Mouse (Mus musculus) layer of hippocampus, adult 18-20 months (tissue): ENCODE measurements around the gene Arhgef16. TPM values are rescaled to one million over a fixed set of nuclear protein-coding genes. Genes with fewer than 3 reads are reported as not detected.

Experiments used
- DNase-seq, 2 experiments: peaks; one replicate each; pipeline ENCODE4 v3.0.0; 2022; ENCODE audit warnings: low spot score in 2 of 2
- long read RNA-seq: library from polyadenylated mRNA; stranded (forward); transcript quantifications from one replicate; pipeline ENCODE4 v2.0.0, GENCODE M21; 2021
- total RNA-seq, 2 experiments: library from RNA; stranded (reverse); gene quantifications; 2 replicates each; pipeline ENCODE4 v1.2.3; 2021

The Arhgef16 gene
- total RNA-seq, result under 1 TPM; 0.57 to 0.71 TPM
- long read RNA-seq, partial matches to known transcripts, result 1 of 3 reads
- long read RNA-seq, other reads (novel, unspliced or antisense), result 2 of 3 reads

GRCm38 (mm10) chr4:154301466-154301881 lies at the start of gene Arhgef16:
Arhgef16 (minus strand) TSS chr4:154301676.
- DNase-seq, result peak; percentile 31 to 53

GRCm38 (mm10) chr4:154348197-154348786 lies 46.8 kb upstream of the Arhgef16 start:
- DNase-seq, result no peak

GRCm38 (mm10) chr4:154346731-154347522 lies 45.5 kb upstream of the Arhgef16 start:
- DNase-seq, result no peak

- no peak for DNase-seq
Measured at GRCm38 (mm10) chr4:154336650-154337049, 35.2 kb upstream of the Arhgef16 start.

- peak; percentile 26 to 59 for DNase-seq
Measured at GRCm38 (mm10) chr4:154335761-154336160, 34.3 kb upstream of the Arhgef16 start, which contains the start of gene B230104I21Rik. B230104I21Rik (plus strand) TSS chr4:154336127.

- no peak for DNase-seq
Measured at GRCm38 (mm10) chr4:154334699-154335402, 33.4 kb upstream of the Arhgef16 start.

GRCm38 (mm10) chr4:154333300-154333699 lies 31.8 kb upstream of the Arhgef16 start:
- DNase-seq, result no peak

GRCm38 (mm10) chr4:154331271-154331670 lies 29.8 kb upstream of the Arhgef16 start:
- no peak for DNase-seq

GRCm38 (mm10) chr4:154330001-154330400 lies 28.5 kb upstream of the Arhgef16 start:
- DNase-seq, result no peak

GRCm38 (mm10) chr4:154328836-154329235 lies 27.4 kb upstream of the Arhgef16 start:
- peak; percentile 61 to 90 for DNase-seq

GRCm38 (mm10) chr4:154328431-154328830 lies 27.0 kb upstream of the Arhgef16 start:
- DNase-seq, result no peak

- no peak for DNase-seq
Measured at GRCm38 (mm10) chr4:154325410-154325809, 23.9 kb upstream of the Arhgef16 start.

- no peak for DNase-seq
Measured at GRCm38 (mm10) chr4:154313622-154313967, 12.1 kb upstream of the Arhgef16 start.

GRCm38 (mm10) chr4:154312935-154313621 lies 11.6 kb upstream of the Arhgef16 start:
- peak in 1 of 2 experiments; percentile 42 for DNase-seq

GRCm38 (mm10) chr4:154312143-154312812 lies 10.8 kb upstream of the Arhgef16 start:
- no peak for DNase-seq

GRCm38 (mm10) chr4:154310576-154311262 lies 9.2 kb upstream of the Arhgef16 start:
- no peak for DNase-seq

- no peak for DNase-seq
Measured at GRCm38 (mm10) chr4:154309131-154309530, 7.7 kb upstream of the Arhgef16 start.

GRCm38 (mm10) chr4:154299541-154300271 lies 1.8 kb downstream of the Arhgef16 start:
- no peak for DNase-seq

- no peak for DNase-seq
Measured at GRCm38 (mm10) chr4:154297761-154298160, 3.7 kb downstream of the Arhgef16 start.
